Mouse (Mus musculus) forebrain, embryonic 11.5 days (tissue): ENCODE data around the gene Ctbp2. TPM values are rescaled to one million over a fixed set of nuclear protein-coding genes. Genes with fewer than 3 reads are reported as not detected.
A peak's percentile ranks its signal among the peaks of the same experiment; 100 is the strongest.

Experiments
- ATAC-seq: fragments of 200-750 bp; cut with Nextera tagmentation; replicated peaks from 2 replicates; pipeline ENCODE4 v1.8.0; 2017; ENCODE audit warnings: moderate TSS enrichment; ENCODE audit not compliant: low FRiP score
- DNase-seq: peaks from one replicate; pipeline ENCODE4 v3.0.0-alpha.2; 2017; ENCODE audit warnings: low spot score
- H3K27ac ChIP-seq: fragments of 300-500 bp; sonication (generic); 2 replicates; pipeline ENCODE4 v1.5.1; 2014; ENCODE audit warnings: low read depth, low read length
- H3K27me3 ChIP-seq: fragments of 300-500 bp; sonication (generic); 2 replicates; pipeline ENCODE4 v1.6.1; 2014; ENCODE audit warnings: mild to moderate bottlenecking, low read length, mixed read lengths; ENCODE audit not compliant: control insufficient read depth, insufficient read depth
- H3K36me3 ChIP-seq: fragments of 300-500 bp; sonication (generic); 2 replicates; pipeline ENCODE4 v1.6.1; 2014; ENCODE audit warnings: mild to moderate bottlenecking, low read length, moderate library complexity, mixed read lengths; ENCODE audit not compliant: control insufficient read depth, insufficient read depth
- H3K4me1 ChIP-seq: fragments of 300-500 bp; sonication (generic); replicated peaks from 2 replicates; pipeline ENCODE4 v1.6.1; 2014; ENCODE audit warnings: low read length, mixed read lengths; ENCODE audit not compliant: control insufficient read depth, insufficient read depth
- H3K4me2 ChIP-seq: fragments of 300-500 bp; sonication (generic); 2 replicates; pipeline ENCODE4 v1.6.1; 2014; ENCODE audit warnings: low read depth, mild to moderate bottlenecking, low read length, moderate library complexity, mixed read lengths; ENCODE audit not compliant: severe bottlenecking
- H3K4me3 ChIP-seq: fragments of 300-500 bp; sonication (generic); 2 replicates; pipeline ENCODE4 v1.5.1; 2014; ENCODE audit warnings: low read depth, low read length
- H3K9ac ChIP-seq: fragments of 300-500 bp; sonication (generic); 2 replicates; pipeline ENCODE4 v1.6.1; 2014; ENCODE audit warnings: low read length
- H3K9me3 ChIP-seq: fragments of 300-500 bp; sonication (generic); 2 replicates; pipeline ENCODE4 v1.6.1; 2016; ENCODE audit warnings: low read length, mixed read lengths; ENCODE audit not compliant: control insufficient read depth
- WGBS: fragments of 180-500 bp; shearing (Covaris S2); extraction: QIAGEN DNeasy Blood & Tissue Kit; methylation state at CpG from one replicate; pipeline ENCODE4 v1.1.7; 2014; 5-methylcytosine and 5-hydroxymethylcytosine counted together
- polyA plus RNA-seq: library from polyadenylated mRNA; unstranded; fragments of >200 nt; fragmentation: Nextera tagmentation; extraction: Ambion mirVana; gene quantifications from 2 replicates; pipeline ENCODE4 v1.2.1, GENCODE M21; 2014

The Ctbp2 gene
- polyA plus RNA-seq, 1 experiment from 2014 or later: 137 TPM

DNA sequence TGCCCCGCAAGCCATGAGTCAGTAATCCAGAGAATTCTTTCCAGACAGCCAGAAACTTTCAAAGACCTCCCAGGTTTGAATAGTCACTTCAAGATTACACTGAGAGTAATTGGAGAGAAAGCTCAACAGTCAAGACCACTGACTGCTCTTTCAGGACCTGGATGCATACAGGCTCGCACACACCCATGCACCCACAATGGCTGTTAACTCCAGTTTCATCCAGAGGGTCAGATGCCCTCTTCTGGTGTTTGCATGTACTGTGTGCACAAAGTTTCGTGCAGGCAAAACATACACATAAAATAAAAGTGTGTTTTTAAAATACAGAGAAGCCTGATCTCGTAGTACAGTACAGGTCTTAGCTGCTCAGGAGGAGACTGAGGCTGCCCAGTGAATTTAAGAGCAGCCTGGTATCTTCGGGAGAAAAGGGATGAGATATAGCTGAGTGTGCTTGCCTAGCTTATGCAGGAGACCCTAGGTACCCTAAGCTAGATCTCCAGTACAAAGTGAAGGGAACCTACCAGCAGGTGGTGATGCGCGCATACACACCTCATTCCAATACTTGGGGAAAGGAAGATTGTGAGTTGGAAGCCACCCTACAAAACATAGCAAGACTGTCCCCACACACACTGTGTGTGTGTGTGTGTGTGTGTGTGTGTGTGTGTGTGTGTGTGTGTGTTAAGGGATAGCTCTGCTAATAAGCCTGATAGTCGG is 10.8 kb downstream of the Ctbp2 start:
- Histone ChIP-seq H3K36me3 (no peaks in the 10 kb centered on the region), H3K4me3 (no peak overlapping the region), H3K4me2 (no peak overlapping the region), H3K27ac (peak overlapping the region; percentile 37), H3K27me3 (no peaks in the 10 kb centered on the region), H3K4me1 (peaks cover 32% of the 10 kb centered on the region), H3K9me3 (no peaks in the 10 kb centered on the region), H3K9ac (no peak overlapping the region)
- ATAC-seq (no peak), DNase-seq (no peak)
- 69% methylated on average over 8 of the region's 8 CpGs for WGBS

DNA sequence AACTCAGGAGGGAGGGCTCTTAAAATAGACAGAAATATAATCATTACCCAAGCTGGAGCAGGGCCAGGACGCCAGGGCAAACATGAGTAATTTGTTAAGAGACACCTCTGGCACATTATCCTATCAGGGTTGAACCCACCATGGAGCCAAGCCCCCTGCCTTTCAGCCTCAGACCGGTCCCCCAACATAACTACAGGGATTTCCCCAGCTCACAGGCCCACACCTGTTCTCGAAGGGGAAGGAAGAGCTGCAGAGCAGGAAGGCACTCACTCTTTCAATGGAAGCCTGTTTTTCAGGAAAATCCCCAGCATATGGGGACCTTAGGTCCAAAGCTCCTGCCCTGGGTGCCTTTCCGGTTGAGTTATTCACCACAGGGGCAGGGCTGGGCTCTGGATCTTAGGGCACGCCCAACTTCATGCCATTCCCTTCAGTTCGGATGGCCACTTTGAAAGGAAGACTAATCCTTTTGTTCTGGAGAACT is 11.8 kb downstream of the Ctbp2 start:
- Histone ChIP-seq H3K4me2 (no peak overlapping the region), H3K36me3 (no peaks in the 10 kb centered on the region), H3K27me3 (no peaks in the 10 kb centered on the region), H3K9ac (no peak overlapping the region), H3K4me1 (peaks cover 26% of the 10 kb centered on the region), H3K9me3 (no peaks in the 10 kb centered on the region), H3K4me3 (no peak overlapping the region), H3K27ac (peak overlapping the region; percentile 13; the same call in 1 of the 2 replicates)
- no peak for DNase-seq
- WGBS: 6% methylated on average over 6 of the region's 6 CpGs
- peak; percentile 51; the same call in 1 of the 2 replicates for ATAC-seq

- H3K4me3 ChIP-seq: no peak overlapping the region
- no peaks in the 10 kb centered on the region for H3K9me3 ChIP-seq
- no peak for DNase-seq
- no peaks in the 10 kb centered on the region for H3K27me3 ChIP-seq
- H3K27ac ChIP-seq: no peak overlapping the region
- H3K36me3 ChIP-seq: no peaks in the 10 kb centered on the region; the same call in 1 of the 2 replicates
- peaks cover 7% of the 10 kb centered on the region for H3K4me1 ChIP-seq
- H3K4me2 ChIP-seq: no peak overlapping the region
- no peak for ATAC-seq
- whole genome bisulfite sequencing: 97% methylated on average over 4 of the region's 4 CpGs
- H3K9ac ChIP-seq: no peak overlapping the region
Observed at GRCm38 (mm10) chr7:133109442-133109841, 14.7 kb downstream of the Ctbp2 start.

DNA sequence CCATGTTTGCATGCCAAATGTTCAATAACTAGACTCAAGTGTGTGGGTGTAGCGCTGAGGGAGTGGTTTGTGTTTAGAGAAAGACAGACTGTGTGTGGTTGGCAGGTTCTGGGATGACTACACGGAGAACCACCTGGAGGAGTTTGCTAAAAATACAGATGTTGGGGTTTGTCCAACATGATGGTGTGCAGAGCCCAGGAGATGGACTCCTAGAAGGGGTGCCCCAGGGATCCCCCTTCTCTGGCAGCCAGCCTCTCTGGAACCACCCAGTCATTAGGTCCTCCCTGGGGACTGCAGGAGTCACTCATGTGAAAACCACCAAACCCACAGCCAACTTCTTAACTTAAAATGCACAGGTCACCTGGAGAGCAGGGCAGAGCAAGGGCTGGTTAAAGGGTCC is 15.5 kb downstream of the Ctbp2 start:
- WGBS: 87% methylated on average over 2 of the region's 2 CpGs
- ATAC-seq (no peak), DNase-seq (no peak)
- H3K9ac ChIP-seq: no peak overlapping the region
- H3K36me3 ChIP-seq: no peaks in the 10 kb centered on the region; the same call in 1 of the 2 replicates
- H3K4me2 ChIP-seq: no peak overlapping the region
- no peak overlapping the region for H3K27ac ChIP-seq
- H3K4me1 ChIP-seq: peaks cover 5% of the 10 kb centered on the region
- H3K9me3 ChIP-seq: no peaks in the 10 kb centered on the region
- no peaks in the 10 kb centered on the region for H3K27me3 ChIP-seq
- no peak overlapping the region for H3K4me3 ChIP-seq

GRCm38 (mm10) chr7:133102578-133102977 is 21.6 kb downstream of the Ctbp2 start:
- WGBS: 81% methylated on average over 3 of the region's 3 CpGs
- no peak for ATAC-seq
- no peak overlapping the region for H3K4me3 ChIP-seq

GRCm38 (mm10) chr7:133101070-133101469 is 23.1 kb downstream of the Ctbp2 start:
- ATAC-seq (no peak), DNase-seq (no peak)
- no peaks in the 10 kb centered on the region for H3K4me1 ChIP-seq
- H3K36me3 ChIP-seq: no peaks in the 10 kb centered on the region; the same call in 1 of the 2 replicates
- no peaks in the 10 kb centered on the region for H3K9me3 ChIP-seq
- no peaks in the 10 kb centered on the region for H3K27me3 ChIP-seq
- no peak overlapping the region for H3K4me3 ChIP-seq
- H3K27ac ChIP-seq: no peak overlapping the region
- 83% methylated on average over 6 of the region's 6 CpGs for WGBS
- H3K9ac ChIP-seq: no peak overlapping the region
- no peak overlapping the region for H3K4me2 ChIP-seq

More at GRCm38 (mm10) chr7:133102578-133102977, 21.6 kb downstream of the Ctbp2 start:
- Histone ChIP-seq H3K27ac (no peak overlapping the region), H3K36me3 (no peaks in the 10 kb centered on the region; the same call in 1 of the 2 replicates), H3K4me1 (no peaks in the 10 kb centered on the region), H3K4me2 (no peak overlapping the region), H3K27me3 (no peaks in the 10 kb centered on the region), H3K9me3 (no peaks in the 10 kb centered on the region), H3K9ac (no peak overlapping the region)
- no peak for DNase-seq

- Histone ChIP-seq H3K4me3 (no peak overlapping the region), H3K36me3 (no peaks in the 10 kb centered on the region; the same call in 1 of the 2 replicates), H3K27me3 (no peaks in the 10 kb centered on the region), H3K9ac (no peak overlapping the region), H3K4me1 (no peaks in the 10 kb centered on the region), H3K4me2 (no peak overlapping the region), H3K9me3 (no peaks in the 10 kb centered on the region), H3K27ac (no peak overlapping the region)
- WGBS: 73% methylated on average over 6 of the region's 6 CpGs
- ATAC-seq (no peak), DNase-seq (no peak)
Observed at GRCm38 (mm10) chr7:133100178-133100577, 24.0 kb downstream of the Ctbp2 start.

- Histone ChIP-seq H3K9ac (no peak overlapping the region), H3K27ac (no peak overlapping the region), H3K4me1 (no peaks in the 10 kb centered on the region), H3K36me3 (no peaks in the 10 kb centered on the region; the same call in 1 of the 2 replicates), H3K4me2 (no peak overlapping the region), H3K27me3 (no peaks in the 10 kb centered on the region), H3K4me3 (no peak overlapping the region), H3K9me3 (no peaks in the 10 kb centered on the region)
- WGBS: 71% methylated on average over 4 of the region's 4 CpGs
- ATAC-seq (no peak), DNase-seq (no peak)
Observed at GRCm38 (mm10) chr7:133099266-133099665, 24.9 kb downstream of the Ctbp2 start.
